Mouse (Mus musculus) hindlimb bud, embryonic 11.5 days (tissue): ENCODE results near the gene Immt.
"Not testable (repeated sequence)": the region's sequence is repeated elsewhere in the genome, so short reads cannot be mapped to it uniquely, and the experiment has no call there.

ENCODE experiments used
- DNase-seq: peaks from one replicate; pipeline ENCODE4 v3.0.0-alpha.2; 2012; ENCODE audit warnings: low read depth, low spot score; ENCODE audit errors: extremely low spot score

The Immt gene

DNA sequence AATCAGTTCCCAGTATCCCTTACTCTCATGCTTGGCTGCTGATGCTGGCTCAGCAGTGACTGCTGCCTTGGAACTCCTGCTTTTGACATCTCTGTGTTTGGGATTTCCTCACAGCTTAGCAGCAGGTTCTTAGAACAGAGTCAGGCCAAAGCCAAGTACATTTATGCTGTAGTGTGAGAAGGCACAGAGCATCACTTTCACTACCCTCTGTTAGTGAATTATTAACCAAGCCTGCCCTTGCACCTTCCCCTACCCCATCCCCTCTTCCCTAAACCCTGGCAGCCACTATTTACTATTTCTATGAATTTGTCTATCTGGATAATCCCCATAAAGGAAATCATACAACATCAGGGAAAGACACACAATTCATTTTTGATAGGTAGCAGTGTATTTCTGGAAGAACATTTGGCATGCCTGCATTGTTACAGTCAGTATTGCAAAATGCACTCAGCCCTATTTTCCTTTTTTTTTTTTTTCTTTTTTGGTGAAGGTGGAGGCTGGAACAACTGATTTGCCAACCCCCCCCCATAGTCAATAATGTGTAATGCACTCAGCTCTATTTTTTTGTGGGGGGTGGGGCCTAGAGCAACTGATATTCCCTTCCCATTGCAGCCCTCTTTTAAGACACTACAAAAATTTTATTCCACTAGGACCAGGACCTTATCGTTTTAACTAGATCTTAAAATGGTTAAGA, 9.6 kb downstream of the Immt start:
- no peak for DNase-seq

DNA sequence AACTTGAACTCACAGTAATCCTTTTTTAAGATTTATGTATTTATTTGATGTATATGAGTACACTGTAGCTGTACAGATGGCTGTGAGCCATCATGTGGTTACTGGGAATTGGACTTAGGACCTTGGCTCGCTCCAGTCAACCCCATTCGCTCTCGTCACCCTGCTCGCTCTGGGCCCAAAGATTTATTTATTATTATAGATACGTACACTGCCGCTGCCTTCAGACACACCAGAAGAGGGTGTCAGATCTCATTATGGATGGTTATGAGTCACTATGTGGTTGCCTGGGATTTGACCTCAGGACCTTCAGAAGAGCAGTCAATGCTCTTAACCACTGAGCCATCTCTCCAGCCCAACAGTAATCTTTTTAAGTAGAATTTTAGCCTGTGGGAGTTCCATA, 15.8 kb downstream of the Immt start:
- not testable (repeated sequence) for DNase-seq

DNA sequence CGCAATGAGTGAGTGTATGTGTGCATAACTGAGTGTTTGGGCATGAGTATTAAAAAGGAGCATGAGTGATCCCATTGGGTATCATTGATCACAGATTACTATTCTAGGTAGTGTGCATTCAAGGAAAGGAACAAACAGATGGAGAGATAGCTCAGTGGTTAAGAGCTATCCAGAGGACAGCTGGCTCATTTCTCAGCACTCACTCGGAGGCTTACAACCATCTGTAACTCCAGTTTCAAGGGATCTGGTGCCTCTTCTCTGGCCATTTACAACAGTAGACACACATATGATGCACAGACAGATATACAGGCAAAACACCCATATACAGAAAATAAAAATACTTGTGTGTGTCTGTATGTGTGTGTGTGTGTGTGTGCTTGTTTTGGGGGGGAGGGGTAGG, 36.6 kb downstream of the Immt start:
- DNase-seq = no peak

DNA sequence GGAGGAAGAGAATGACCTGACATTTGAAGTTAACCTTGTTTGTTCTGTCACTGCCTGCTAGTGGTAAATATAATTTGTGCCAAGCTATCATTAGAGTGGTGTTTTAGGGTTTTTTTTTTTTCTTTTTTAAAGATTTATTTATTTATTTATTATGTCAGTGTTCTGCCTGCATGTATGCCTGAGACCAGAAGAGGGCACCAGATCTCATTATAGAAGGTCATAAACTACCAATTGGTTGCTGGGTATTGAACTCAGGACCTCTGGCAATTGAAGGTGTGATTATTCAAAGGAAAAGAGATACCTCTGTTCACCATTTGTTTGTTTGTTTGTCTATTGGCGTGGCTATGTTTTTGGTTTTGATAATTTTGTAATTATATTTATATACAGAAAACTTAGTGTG, 37.7 kb downstream of the Immt start:
- DNase-seq = no peak

DNA sequence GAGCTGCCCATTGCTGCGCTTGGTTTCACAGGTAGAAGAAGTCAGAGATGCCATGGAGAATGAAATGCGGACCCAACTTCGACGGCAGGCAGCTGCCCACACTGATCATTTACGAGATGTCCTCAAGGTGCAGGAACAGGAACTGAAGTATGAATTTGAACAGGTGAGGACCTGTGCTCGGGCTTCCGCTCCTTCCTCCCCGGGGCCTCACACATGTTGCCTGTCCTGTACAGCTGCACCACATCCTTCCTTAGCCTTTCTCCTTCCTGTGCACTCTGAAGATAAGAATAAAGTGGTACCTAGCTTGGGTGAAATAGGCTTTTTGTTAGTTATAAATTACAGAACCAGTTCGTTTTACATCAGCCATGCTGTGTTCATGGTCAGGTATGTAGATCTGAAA, 40.3 kb downstream of the Immt start:
- DNase-seq = no peak

DNA sequence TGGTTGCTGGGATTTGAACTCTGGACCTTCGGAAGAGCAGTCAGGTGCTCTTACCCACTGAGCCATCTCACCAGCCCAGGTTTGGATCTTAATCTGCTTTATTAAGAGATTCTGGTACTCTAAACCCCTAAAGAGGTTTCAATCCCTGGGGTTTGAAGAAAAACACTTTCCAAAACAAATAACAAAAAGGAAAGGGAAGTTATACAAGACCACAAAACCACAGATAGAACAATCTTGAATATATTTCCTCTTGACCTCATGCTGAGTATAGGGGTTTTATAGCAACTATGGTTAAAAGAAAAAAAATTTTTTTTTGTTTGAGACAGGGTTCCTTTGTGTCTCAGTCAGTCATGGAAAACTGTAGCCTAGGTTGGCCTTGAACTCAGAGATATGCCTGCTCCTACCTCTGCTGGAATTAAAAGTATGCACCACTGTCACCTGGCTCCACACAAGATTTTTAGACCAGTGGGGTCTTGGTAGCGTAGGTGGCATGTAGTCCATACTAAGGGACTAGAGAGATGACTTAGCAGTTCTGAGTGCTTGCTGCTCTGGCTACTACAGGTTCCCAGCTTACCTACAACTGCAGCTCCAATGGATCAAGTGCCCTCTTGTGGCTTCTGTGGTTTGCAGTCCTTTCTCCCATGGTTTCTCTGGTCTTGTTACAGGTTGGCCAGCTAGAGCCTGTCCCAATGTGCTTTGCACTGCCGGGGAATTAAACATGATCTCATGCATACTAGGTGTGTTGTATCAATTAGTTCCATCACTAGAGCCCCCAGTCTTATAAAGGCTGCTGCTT, 47.0 kb downstream of the Immt start:
- no peak for DNase-seq

DNA sequence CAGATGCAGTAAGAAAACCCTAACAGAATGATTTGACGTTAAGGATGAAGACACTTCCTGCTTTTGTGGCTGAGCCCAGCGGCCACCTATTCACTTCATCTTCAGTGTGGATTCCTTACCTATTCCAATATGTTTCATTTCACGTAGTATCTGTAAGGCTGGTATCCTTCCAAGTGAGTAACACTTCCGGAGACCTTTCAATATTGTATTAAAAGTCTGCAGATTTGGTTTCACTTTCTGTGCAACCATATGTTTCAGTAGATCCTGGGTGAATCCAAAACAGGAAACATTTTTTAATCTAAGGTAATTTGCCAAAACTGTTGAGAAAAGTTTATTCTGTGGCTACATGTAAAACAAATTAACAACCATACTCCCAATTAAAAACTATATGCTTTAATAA, 62.1 kb downstream of the Immt start:
- no peak for DNase-seq

DNA sequence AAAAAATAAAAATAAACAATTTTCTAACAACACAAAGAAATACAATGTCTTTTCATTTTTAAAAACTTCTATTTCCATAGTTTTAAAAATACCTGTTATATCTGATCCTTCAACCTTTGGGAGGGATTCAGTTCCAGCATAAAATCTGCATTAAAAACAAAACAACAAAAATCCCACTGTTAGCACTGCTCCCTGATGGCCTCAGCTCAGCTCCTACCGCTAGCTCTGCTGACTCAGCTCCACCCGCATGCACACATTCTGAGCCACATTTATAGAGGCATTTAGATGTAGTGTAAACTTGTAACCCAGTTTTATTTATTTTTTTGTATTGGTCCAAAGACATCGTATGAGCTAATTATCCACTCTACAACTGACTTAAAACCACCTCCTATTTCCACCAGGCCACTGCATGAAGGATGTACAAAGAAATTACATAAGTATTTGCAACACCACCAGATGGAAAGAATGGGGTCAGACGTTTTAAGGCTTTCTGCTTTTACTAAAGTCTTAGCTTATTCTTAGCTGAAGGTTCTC, 76.6 kb downstream of the Immt start:
- DNase-seq = no peak

DNA sequence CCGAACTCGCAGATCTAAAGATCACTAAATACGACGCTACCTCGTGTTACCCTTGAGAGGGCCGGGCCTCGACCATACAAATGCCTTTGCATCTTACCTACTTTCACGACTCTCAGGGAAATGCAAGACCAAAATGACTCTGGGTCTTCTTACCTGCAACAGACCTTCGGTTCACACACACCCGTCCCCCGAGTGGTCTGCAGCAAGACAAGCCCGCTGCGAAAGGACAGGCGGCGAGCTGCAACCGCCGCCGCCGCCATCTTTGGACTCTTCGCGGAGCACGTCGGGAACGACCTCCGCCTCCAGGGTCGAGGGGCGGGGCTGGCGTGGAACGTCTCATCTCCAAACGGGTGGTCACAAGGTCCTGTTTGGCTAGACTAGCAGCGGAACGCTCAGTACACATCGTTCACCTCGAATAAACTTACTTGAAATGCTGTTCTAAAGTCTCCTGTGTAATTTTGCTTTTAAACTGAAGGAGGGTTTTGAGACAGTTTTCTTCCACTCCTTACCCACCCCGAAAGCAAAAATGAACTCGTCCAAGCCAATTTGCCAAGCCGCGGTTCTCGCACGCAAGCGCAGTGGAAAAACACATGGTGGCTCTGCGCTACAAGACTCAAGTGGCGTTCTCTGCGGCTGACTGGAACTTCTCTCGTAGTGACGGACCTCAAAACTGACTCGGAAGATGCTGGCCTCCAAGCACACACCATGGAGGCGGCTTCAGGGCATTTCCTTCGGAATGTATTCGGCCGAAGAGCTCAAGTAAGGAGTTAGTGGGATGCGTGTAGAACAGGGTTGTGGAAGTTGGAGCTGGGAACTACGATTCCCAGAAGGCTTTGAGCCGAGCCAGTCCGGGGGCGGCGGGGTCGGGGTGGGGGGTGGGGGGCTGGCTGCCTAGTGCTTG, 77.6 kb downstream of the Immt start, which contains the start of the genes Ptcd3 and Polr1a:
Ptcd3 (minus strand) TSS at position 270 of the 901 bp plus-strand sequence.
Polr1a (plus strand) TSS at position 573 of the 901 bp plus-strand sequence.
- DNase-seq = peak; percentile 97

DNA sequence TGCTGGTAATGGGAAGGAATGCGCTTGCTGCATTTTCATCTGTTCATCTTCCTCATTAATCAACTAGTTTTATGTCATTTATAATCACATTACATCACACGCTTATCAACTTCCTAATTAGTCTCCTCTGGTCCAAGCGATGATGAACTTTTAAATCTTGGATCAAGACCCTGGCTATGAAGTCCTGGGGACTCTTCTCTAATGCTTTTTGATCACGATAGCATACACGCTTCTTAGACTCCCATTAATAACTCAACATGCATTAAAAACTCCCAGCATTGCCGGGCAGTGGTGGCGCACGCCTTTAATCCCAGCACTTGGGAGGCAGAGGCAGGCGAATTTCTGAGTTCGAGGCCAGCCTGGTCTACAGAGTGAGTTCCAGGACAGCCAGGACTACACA, 78.3 kb downstream of the Immt start:
- DNase-seq = no peak

DNA sequence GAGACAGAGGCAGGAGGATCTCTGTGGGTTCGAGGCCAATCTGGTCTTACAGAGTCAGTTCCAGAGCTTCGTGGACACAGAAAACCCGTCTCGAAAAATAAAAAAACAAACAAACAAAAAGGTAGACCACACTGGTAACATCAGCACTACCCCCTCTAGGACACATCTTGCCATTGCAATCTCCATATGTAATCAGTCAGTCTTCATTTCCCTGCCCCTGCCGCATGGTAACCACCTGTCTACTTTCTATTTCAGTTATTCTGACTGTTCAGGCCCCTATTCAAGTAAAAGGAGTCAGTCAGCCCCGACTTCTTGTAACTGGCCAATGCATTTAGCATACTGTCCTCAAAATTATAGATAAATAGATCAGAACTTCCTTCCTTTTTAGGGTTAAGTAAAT, 78.7 kb downstream of the Immt start:
- DNase-seq = no peak

DNA sequence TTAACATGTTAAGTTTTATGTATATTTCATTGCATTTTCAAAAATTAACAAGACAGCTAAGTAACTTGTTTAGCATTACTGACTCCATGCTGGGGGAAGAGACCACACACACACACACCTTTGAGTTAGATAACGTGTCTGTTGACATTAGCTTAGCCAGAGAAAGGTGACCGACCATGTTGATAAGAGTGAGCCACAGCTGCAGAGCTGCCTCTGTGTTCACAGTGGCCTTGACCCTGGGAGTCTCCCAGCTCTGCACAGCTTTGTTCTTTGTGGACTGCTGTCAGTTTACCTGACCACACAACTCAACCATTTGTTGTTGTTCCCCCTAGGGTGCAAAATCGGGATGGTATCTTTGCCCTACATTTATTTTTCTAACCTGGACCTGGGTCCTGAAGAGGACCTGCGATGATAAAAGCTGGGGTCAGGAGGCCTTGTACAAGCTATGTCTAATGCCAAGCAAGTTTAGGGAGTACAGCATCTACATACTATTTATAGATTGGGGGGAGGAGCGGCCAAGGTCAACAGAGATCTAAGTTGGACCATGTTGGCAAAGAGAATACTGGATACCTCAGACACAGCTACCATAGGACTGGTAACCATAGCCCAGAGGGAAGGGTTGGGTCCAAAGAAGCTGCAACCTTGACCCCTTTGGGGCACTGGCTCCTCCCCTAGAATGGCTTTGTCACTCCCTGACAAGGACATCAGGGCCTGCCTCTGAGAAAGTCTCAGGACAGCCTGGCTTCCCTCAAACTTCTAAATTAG, 80.7 kb downstream of the Immt start:
- DNase-seq = no peak

DNA sequence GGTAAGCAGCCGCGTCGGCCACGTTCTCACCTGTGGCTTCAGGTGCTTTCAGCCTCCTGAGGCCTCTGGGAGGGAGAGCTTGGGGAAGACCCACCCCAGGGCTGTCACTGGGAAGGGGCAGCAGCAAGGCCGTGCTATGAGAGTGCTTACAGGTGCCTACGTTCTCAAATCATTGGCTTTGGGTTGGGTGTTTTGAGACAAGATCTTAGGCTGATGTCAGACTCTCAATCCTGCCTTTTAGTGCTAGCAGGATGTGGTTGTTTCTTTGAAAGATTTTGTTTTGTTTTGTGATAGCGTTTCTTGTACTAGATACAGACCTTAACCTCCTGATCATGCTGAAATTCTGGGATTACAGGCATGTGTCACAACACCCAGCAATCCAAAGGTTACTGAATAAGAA, 89.6 kb downstream of the Immt start:
- no peak for DNase-seq

DNA sequence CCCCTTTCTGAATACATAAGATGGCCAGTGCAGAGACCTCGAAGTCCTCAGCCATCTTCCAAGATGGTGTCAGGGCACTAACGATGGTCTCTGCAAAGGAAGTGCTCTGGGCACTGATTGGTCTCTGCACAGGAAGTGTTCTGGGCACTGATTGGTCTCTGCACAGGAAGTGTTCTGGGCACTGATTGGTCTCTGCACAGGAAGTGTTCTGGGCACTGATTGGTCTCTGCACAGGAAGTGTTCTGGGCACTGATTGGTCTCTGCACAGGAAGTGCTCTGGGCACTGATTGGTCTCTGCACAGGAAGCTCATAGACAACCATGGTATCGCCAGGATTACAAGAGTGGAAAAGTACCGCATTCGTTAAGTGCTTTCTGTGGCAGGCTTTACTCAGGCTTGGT, 94.1 kb downstream of the Immt start:
- not testable (repeated sequence) for DNase-seq
